In the genomic region with DNA sequence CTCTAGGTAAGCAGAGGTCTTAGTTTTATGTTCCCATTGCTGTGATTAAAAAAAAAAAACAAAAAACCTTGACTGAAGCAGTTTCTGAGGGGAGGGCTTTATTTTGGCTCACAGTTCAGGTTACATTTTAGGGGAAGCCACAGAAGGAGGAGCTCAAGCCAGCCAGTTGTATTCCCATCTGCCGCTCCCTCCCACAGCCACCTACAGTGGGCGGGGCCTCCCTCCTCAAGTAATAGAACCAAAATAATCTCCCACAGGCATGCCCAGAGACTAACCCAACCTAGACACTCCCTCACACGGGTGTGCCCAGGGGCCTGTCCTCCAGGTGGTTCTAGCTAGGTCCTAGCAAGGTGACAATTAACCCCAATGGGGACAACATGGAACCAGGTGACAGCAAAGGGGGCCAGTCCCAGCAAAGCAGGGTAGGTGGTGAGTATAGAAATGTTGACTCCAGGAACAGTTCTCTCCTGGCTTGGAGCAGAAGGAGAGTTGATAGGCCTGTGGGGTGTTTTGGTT, we compare ENCODE assay signal across 20 mouse cellular contexts. TPM values are rescaled to one million over a fixed set of nuclear protein-coding genes. Genes with fewer than 3 reads are reported as not detected.
DNase-seq lines count a peak whose midpoint lies in the region; ATAC-seq lines count a peak whose summit lies in the region.
"Had no signal": no experiment of that assay in that cellular context is flagged by ENCODE, and none has a peak within 500 bp of the region (broad histone marks: within the 10 kb centered on the region; RNA-seq: fewer than 3 reads in every experiment).

No protein-coding gene starts in this region.

- H3K4me3 ChIP-seq in forebrain, embryonic 12.5 days (replicated peaks): no peak overlapping the region
- no peak overlapping the region for H3K4me3 ChIP-seq in forebrain, embryonic 16.5 days (replicated peaks; ENCODE audit: low read length)
- H3K4me3 ChIP-seq in forebrain, embryonic 13.5 days: no peak overlapping the region
- H3K4me3 ChIP-seq: heart, embryonic 12.5 days; hindbrain, embryonic 10.5 days; intestine, embryonic 15.5 days had no signal

- DNase-seq in ZHBTc4 (ENCODE audit: low read depth, low spot score): peak; percentile 64
- DNase-seq in lung, postnatal 10 days: no peak
- no peak for DNase-seq in kidney, postnatal 4 days
- DNase-seq: adrenal gland, postnatal 14 days; cerebellum, adult 11-12 months; cerebellum, adult 9-10 months; cerebellum, postnatal 36 days; gastrocnemius, postnatal 10 days; kidney, adult 18-20 months had no signal

- peak overlapping the region; percentile 33; the same call in 1 of the 2 replicates for H3K27ac ChIP-seq in forebrain, embryonic 12.5 days
- H3K27ac ChIP-seq in forebrain, embryonic 16.5 days (ENCODE audit: low read length): no peak overlapping the region
- peak overlapping the region; percentile 57; the same call in 1 of the 2 replicates for H3K27ac ChIP-seq in forebrain, embryonic 13.5 days
- H3K27ac ChIP-seq: hindbrain, embryonic 10.5 days; hindbrain, embryonic 14.5 days; intestine, embryonic 15.5 days had no signal

- H3K4me1 ChIP-seq in forebrain, embryonic 12.5 days: no peaks in the 10 kb centered on the region
- H3K4me1 ChIP-seq in forebrain, embryonic 16.5 days (replicated peaks; ENCODE audit: control insufficient read depth, insufficient read depth, low read length): no peaks in the 10 kb centered on the region
- H3K4me1 ChIP-seq in forebrain, embryonic 13.5 days: peaks cover 28% of the 10 kb centered on the region
- H3K4me1 ChIP-seq: heart, embryonic 12.5 days; intestine, embryonic 15.5 days had no signal

- no peak overlapping the region for H3K4me2 ChIP-seq in forebrain, embryonic 12.5 days
- no peak overlapping the region for H3K4me2 ChIP-seq in forebrain, embryonic 16.5 days (ENCODE audit: low read length)
- no peak overlapping the region for H3K4me2 ChIP-seq in forebrain, embryonic 13.5 days
- H3K4me2 ChIP-seq: heart, embryonic 12.5 days; hindbrain, embryonic 14.5 days; intestine, embryonic 15.5 days had no signal

- peak; percentile 45; the same call in 1 of the 2 replicates for ATAC-seq in forebrain, embryonic 12.5 days (ENCODE audit: low FRiP score)
- ATAC-seq in forebrain, embryonic 16.5 days: no peak
- 0 out of 2 replicates have a peak, but pooled peaks have one; percentile 44 for ATAC-seq in forebrain, embryonic 13.5 days
- ATAC-seq: activated CD4-positive, CD25-positive, alpha-beta regulatory T cell, adult 4 months; intestine, embryonic 15.5 days had no signal

- WGBS in forebrain, embryonic 12.5 days: 54% methylated on average over 3 of the region's 3 CpGs
- 66% methylated on average over 3 of the region's 3 CpGs for WGBS in forebrain, embryonic 16.5 days
- WGBS in forebrain, embryonic 13.5 days: 53% methylated on average over 3 of the region's 3 CpGs

- H3K36me3 ChIP-seq in forebrain, embryonic 12.5 days (replicated peaks): no peaks in the 10 kb centered on the region
- H3K36me3 ChIP-seq in forebrain, embryonic 16.5 days (ENCODE audit: control insufficient read depth, insufficient read depth): no peaks in the 10 kb centered on the region
- no peaks in the 10 kb centered on the region for H3K36me3 ChIP-seq in forebrain, embryonic 13.5 days (ENCODE audit: poor library complexity, severe bottlenecking)
- H3K36me3 ChIP-seq: G1E; heart, embryonic 12.5 days; hindbrain, embryonic 10.5 days; intestine, embryonic 15.5 days had no signal

- peaks cover 57% of the 10 kb centered on the region for H3K27me3 ChIP-seq in forebrain, embryonic 12.5 days
- peaks cover 38% of the 10 kb centered on the region for H3K27me3 ChIP-seq in forebrain, embryonic 16.5 days (replicated peaks; ENCODE audit: control insufficient read depth, insufficient read depth, low read length)
- peaks cover 59% of the 10 kb centered on the region for H3K27me3 ChIP-seq in forebrain, embryonic 13.5 days

- H3K9me3 ChIP-seq in forebrain, embryonic 12.5 days: no peaks in the 10 kb centered on the region
- H3K9me3 ChIP-seq in forebrain, embryonic 16.5 days (ENCODE audit: control insufficient read depth, low read length): no peaks in the 10 kb centered on the region
- H3K9me3 ChIP-seq in forebrain, embryonic 13.5 days (replicated peaks): no peaks in the 10 kb centered on the region
- H3K9me3 ChIP-seq: heart, embryonic 12.5 days; hindbrain, embryonic 10.5 days; intestine, embryonic 15.5 days had no signal

- H3K9ac ChIP-seq in forebrain, embryonic 12.5 days: no peak overlapping the region
- no peak overlapping the region for H3K9ac ChIP-seq in forebrain, embryonic 16.5 days (replicated peaks; ENCODE audit: low read depth, low read length)
- H3K9ac ChIP-seq in forebrain, embryonic 13.5 days: no peak overlapping the region
- H3K9ac ChIP-seq: heart, embryonic 12.5 days; hindbrain, embryonic 14.5 days; intestine, embryonic 15.5 days had no signal

RNA-seq across cellular contexts. Expression of a gene that starts 12.3 kb away (rescaled TPM):
- polyA plus RNA-seq in forebrain, embryonic 12.5 days (2016; fragmentation: Nextera tagmentation; extraction: Ambion mirVana): 11.8 and 18.9 TPM in 2 replicates
- 1.7 and 2.6 TPM in 2 replicates for polyA plus RNA-seq in forebrain, embryonic 16.5 days (2015; fragmentation: Nextera tagmentation; extraction: Ambion mirVana)
- polyA plus RNA-seq in forebrain, embryonic 13.5 days (2015; fragmentation: Nextera tagmentation; extraction: Ambion mirVana): 6.7 and 7.8 TPM in 2 replicates
- polyA plus RNA-seq: activated CD4-positive, CD25-positive, alpha-beta regulatory T cell, adult 4 months; frontal cortex, adult 2 months; G1E; gonadal fat pad, adult 2 months; heart, embryonic 12.5 days had no signal
